Mouse (Mus musculus): ENCODE measurements around the gene Prrc2b. TPM values are rescaled to one million over a fixed set of nuclear protein-coding genes. Genes with fewer than 3 reads are reported as not detected.

The Prrc2b gene
- polyA plus RNA-seq, 1 experiment, result 42.7 TPM

DNA sequence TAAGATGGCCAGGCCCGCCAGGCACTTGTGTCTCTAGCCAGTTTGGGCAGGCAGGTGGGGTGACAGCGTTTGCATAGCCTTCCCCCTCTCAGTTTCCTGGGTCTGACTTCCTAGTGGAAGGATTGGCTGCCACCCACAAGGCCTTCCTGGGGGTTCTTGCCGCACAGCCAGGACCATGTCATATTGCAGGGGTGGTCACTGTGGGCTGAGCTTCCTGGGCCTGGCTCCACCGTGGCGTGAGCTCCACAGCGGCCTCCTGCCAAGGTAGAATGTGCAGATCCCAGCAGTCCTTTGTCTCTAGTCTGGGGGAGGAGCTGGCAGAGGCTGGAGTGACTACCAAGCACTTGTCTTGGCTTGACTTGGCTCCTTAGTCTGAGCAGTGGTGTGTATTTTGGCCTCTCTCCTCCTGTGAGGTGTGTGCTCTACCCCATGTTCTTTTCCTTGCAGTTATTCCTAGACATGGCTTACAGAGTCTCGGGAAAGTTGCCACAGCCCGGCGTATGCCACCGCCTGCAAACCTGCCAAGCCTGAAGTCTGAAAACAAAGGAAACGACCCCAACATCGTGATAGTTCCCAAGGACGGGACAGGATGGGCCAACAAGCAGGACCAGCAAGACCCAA, 31.9 kb downstream of the Prrc2b start:
- peak; percentile 94 for DNase-seq (ENCODE audit: low read depth)

GRCm38 (mm10) chr2:32187019-32187551, 36.2 kb downstream of the Prrc2b start:
- DNase-seq (ENCODE audit: low read depth), result no peak

- DNase-seq (ENCODE audit: low read depth), result no peak
These were observed 36.8 kb downstream of the Prrc2b start for GRCm38 (mm10) chr2:32187649-32188048.

DNA sequence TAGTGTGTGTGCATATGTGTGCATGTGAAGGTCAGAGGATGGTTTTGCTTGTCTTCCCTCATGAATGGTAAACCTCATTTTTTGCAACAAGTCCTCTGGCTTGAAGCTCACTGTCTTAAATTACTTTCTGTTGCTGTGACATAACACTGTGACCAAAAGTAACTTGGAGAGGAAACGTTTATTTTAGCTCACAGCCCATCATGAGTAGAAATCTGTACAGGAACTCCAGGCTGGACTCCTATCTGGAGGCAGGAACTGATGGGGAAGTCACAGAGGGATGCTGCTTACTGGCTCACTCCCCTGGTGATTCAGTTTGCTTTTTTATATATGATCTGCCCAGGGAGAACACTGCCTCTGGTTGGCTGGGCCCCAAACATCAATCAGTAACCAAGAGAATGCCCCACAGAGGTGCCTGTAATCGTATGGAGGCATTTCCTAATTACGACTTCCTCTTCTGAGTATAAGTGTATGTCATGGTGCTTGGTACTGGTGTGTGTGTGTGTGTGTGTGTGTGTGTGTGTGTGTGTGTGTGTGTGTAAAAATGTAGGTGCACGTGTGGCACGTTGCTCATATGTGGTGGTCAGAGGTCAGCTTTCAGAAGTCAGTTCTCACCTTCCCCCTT, 38.3 kb downstream of the Prrc2b start:
- no peak for DNase-seq (ENCODE audit: low read depth)

- no peak for DNase-seq (ENCODE audit: low read depth)
These were observed 39.7 kb downstream of the Prrc2b start for GRCm38 (mm10) chr2:32190620-32191019.

DNA sequence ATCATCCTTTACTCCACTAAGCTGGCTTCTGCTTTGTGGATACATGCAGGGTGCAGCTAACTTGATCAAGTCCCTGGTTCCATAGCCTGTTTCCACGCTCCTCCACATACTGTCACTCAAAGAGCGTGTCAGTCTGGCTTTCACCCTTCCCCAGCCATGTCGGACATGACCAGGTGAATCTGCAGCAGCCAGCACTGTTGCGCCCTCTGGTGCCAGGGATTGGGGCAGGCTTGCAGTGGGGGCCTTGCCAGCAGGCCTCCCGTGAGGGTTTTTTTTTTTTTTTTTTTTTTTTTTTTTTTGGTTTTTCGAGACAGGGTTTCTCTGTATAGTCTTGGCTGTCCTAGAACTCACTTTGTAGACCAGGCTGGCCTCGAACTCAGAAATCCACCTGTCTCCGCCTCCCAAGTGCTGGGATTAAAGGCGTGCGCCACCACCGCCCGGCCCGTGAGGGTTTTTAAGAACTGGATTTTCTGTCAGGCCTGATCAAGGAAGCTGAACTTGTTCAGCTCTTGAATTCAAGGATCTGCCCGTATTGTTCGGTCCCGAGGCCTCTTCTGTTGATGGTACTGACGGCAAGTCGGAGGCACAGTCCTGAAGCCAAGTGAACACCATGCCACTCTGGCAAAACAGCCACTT, 41.1 kb downstream of the Prrc2b start:
- no peak for DNase-seq (ENCODE audit: low read depth)

- no peak for DNase-seq (ENCODE audit: low read depth)
These were observed 48.1 kb downstream of the Prrc2b start for GRCm38 (mm10) chr2:32198977-32199376.

DNA sequence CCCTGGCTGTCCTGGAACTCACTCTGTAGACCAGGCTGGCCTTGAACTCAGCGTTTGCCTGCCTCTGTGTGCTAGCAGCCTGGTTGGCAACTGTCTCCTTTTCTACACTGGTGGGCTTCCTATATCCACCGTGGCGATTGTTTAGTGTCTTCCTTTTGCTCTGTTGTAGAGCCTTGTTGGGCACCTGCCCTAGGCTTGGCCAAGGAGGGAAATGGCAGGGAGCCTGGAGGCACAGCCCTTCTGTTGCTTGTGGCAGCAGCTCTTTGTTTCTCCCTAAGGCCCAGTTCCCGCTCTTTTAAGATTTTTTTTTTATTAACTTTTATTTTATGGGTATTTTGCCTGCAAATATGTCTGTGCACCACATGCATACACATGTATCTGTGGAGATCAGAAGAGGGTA, 49.2 kb downstream of the Prrc2b start:
- no peak for DNase-seq (ENCODE audit: low read depth)

DNA sequence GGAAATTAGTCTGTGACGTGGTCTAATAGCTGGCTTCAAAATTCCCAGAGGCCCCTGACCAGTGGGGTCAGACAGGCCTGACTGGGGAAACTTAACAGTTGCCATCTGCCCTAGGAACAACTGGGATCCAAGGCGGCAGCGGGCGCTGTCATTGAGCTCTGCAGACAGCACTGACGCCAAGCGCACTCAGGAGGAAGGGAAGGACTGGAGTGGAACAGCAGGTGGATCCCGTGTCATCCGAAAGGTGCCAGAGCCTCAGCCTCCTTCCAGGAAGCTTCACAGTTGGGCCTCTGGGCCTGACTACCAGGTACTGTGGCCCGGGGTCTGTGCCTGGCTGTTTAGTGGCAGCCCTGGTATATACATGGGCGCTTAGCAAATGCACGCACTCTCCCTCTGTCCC, 49.8 kb downstream of the Prrc2b start:
- DNase-seq (ENCODE audit: low read depth), result no peak

DNA sequence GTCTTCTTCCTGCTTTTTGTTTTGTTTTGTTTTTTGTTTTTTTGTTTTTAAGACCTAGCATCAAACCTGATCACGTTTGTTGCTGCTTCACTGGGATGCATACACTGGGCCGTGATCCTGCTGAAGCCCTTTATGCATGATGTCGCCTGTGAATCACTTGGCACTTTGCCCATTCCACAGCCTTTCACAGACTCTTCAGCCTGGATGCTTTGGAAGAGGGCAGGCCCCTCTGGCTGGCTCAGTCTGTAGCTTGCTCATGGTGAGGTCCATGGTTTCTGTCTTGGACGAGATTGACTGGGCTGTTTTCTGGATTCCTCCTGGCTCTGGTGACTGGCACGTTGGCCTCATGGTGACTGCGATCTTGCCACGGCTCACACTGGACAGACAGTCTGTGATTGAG, 50.6 kb downstream of the Prrc2b start:
- no peak for DNase-seq (ENCODE audit: low read depth)

DNA sequence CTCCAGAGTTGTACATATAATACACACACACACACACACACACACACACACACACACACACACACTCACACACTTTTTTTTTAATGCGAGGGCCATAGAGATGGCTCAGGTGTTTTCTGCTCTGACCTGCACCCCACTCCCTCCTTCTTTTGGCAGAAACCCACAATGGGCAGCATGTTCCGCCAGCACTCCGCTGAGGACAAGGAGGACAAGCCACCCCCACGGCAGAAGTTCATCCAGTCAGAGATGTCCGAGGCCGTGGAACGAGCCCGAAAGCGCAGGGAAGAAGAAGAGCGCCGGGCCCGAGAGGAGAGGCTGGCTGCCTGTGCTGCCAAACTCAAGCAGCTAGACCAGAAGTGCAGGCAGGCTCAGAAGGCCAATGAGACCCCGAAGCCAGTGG, 53.0 kb downstream of the Prrc2b start:
- no peak for DNase-seq (ENCODE audit: low read depth)

DNA sequence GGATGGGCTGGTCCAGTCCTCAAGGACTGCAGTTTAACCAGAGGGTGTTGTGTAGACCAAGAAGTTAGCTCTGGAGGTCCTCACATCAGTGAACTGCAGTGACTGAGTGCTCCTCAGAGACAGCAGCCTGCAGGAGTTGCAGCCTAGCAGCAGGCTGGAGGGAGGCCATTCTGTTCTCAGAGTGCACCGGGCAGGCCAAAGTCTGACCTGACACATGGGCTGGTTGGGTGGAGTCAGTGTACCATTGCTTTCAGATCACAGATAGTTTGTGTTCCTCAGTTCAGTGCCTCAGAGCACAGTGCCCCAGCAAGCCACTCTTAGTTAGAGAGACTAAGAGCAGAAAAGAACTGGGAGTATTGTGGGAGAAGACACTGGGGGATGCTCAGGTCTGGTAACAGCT, 56.8 kb downstream of the Prrc2b start:
- no peak for DNase-seq (ENCODE audit: low read depth)

DNA sequence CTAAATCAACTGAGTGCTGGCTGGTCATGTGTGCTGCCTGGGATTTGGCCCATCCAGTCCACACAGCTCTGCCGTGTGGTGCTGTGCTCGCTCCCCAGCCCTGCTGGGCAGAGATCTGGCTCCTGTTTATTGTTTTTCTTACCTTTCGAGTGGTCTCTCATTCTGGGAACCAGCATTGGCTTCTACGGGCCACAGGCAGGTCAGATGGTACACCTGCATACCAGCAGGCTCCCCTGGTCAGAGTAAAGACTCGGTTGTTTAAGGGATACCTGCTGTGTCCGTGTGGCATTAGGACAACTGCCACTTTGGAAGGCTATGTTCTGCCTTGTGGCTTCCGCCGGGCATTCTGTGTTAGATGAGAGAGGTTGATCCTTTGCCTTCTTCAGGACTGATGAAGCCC, 60.8 kb downstream of the Prrc2b start:
- DNase-seq (ENCODE audit: low read depth), result no peak

GRCm38 (mm10) chr2:32213000-32213399, 62.1 kb downstream of the Prrc2b start:
- no peak for DNase-seq (ENCODE audit: low read depth)

DNA sequence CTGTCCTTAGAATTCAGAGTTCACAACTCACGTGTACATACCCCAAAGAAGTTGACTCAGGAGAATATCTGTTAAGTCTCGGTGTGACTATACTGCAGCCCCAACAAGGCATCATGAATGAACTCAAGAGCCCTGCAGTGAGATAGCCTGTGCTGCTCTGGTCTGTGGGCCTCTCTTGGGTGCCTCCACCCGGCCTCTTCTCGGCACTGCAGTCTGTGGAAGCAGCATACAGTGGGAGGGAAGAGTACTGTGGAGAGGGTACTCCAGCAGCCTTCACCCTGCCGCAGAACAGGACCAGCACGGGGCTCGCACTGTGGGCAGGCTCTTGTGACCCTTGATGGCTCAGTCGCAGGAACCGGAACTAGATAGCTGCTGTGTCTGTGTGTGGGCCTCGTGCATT, 64.7 kb downstream of the Prrc2b start:
- DNase-seq (ENCODE audit: low read depth), result no peak

DNA sequence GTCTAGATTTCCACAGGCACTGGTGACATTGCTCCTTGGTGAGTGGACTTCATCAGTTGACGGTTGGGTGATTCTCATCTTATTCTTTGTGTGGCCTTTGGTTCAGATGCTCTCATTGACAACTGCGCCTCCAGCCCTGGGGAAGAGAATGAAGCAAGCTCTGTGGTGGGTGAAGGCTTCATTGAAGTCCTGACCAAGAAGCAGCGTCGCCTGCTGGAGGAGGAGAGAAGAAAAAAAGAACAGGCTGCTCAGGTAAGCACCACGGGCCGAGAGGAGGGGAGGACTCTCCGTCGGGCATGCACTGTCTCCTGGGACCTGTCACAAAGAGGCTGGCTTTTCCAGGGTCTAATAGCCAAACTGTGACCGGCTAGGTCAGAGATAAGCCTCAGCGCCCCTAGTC, 65.6 kb downstream of the Prrc2b start:
- DNase-seq (ENCODE audit: low read depth), result no peak

- no peak for DNase-seq (ENCODE audit: low read depth)
These were observed 66.8 kb downstream of the Prrc2b start for GRCm38 (mm10) chr2:32217656-32218055.

- DNase-seq (ENCODE audit: low read depth), result no peak
These were observed 67.2 kb downstream of the Prrc2b start for GRCm38 (mm10) chr2:32218113-32218512.

GRCm38 (mm10) chr2:32218541-32219334, 67.9 kb downstream of the Prrc2b start:
- DNase-seq (ENCODE audit: low read depth), result no peak

- no peak for DNase-seq (ENCODE audit: low read depth)
These were observed 68.6 kb downstream of the Prrc2b start for GRCm38 (mm10) chr2:32219501-32219900.

DNA sequence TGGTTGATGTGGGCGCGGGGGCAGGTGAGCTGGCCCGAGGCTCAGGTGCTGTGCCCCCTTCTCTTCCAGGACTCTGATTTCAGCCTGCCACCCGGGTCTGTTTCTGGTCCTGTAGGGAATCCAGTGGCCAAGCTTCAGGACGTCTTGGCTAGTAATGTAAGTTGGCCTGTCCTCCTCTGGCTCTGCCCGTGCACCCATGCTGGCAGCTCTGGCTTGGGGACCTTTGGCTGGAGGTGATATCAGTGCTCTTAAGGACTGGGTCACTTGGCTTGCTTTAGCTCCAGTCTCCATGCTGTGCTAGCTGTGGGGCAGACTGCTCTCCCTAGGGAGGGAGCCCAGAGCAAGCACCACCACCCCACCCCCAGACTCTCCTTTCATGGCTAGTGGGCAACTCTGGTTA, 69.1 kb downstream of the Prrc2b start:
- DNase-seq (ENCODE audit: low read depth), result no peak

DNA sequence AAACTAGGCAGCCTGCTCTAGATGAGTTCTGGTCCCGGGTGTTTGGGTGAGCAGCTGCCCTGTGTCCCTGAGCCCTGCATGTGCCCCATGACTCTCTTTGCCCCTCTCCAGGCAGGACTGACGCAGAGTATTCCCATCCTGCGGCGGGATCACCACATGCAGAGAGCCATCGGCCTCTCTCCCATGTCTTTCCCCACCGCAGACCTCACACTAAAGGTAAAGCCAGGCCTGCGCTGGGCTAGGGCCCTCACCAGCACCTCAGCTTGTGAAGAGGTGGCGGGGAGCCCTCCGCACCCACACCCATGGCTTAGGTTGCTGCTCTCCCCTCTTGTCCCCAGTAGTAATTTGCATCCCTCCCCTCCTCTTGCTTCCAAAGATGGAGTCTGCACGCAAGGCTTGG, 70.1 kb downstream of the Prrc2b start:
- no peak for DNase-seq (ENCODE audit: low read depth)
